Mouse (Mus musculus) brain, embryonic 14.5 days (tissue): ENCODE data around the gene Sstr4.

Source experiments
- CTCF ChIP-seq: fragments of 200-500 bp; IDR thresholded peaks from 2 replicates; pipeline ENCODE4 v1.5.1; 2012; ENCODE audit warnings: inconsistent platforms, mild to moderate bottlenecking, moderate library complexity, borderline replicate concordance; ENCODE audit not compliant: insufficient read depth, insufficient read length; ENCODE audit errors: extremely low read depth
- POLR2A ChIP-seq: fragments of 200-500 bp; IDR thresholded peaks from 2 replicates; pipeline ENCODE4 v1.6.1; 2012; ENCODE audit warnings: mild to moderate bottlenecking, inconsistent platforms, borderline replicate concordance; ENCODE audit not compliant: poor library complexity, insufficient read depth, insufficient read length, severe bottlenecking; ENCODE audit errors: extremely low read depth

GRCm38 (mm10) chr2:148396209-148396608, 1.1 kb downstream of the Sstr4 start:
- TF ChIP-seq CTCF (no peak), POLR2A (no peak)
